Mouse (Mus musculus) small intestine, adult 2 months (tissue): Measurements from ENCODE around the gene Tnni2.

ENCODE experiments used
- CTCF ChIP-seq: fragments of 200-500 bp; IDR thresholded peaks from 2 replicates; pipeline ENCODE4 v1.5.1; 2012; ENCODE audit warnings: low read depth, mild to moderate bottlenecking, control low read depth, inconsistent platforms, low read length, moderate library complexity, mixed read lengths; ENCODE audit not compliant: insufficient replicate concordance, insufficient read length; ENCODE audit errors: extremely low read depth
- POLR2A ChIP-seq: fragments of 200-500 bp; IDR thresholded peaks from 2 replicates; pipeline ENCODE4 v1.6.1; 2012; ENCODE audit warnings: low read depth, mild to moderate bottlenecking, control low read depth, inconsistent platforms, low read length, moderate library complexity

- TF ChIP-seq POLR2A = no peak
- TF ChIP-seq CTCF = no peak
Observed at GRCm38 (mm10) chr7:142409603-142410002, 32.0 kb upstream of the Tnni2 start.
